Mouse (Mus musculus): ENCODE measurements around the gene Cavin3.

The Cavin3 gene

GRCm38 (mm10) chr7:105481505-105482411, at the start of gene Cavin3:
Gene Cavin3 (minus strand): TSS chr7:105482300.
- no peak for DNase-seq (ENCODE audit: low spot score in 2 of 2)

GRCm38 (mm10) chr7:105528094-105528493, 46.0 kb upstream of the Cavin3 start:
- DNase-seq (ENCODE audit: low spot score in 2 of 2), result no peak

GRCm38 (mm10) chr7:105527306-105527937, 45.3 kb upstream of the Cavin3 start:
- no peak for DNase-seq (ENCODE audit: low spot score in 2 of 2)

GRCm38 (mm10) chr7:105524222-105524621, 42.1 kb upstream of the Cavin3 start:
- DNase-seq (ENCODE audit: low spot score in 2 of 2), result no peak

- DNase-seq (ENCODE audit: low spot score in 2 of 2), result no peak
These were observed 38.1 kb upstream of the Cavin3 start for GRCm38 (mm10) chr7:105520201-105520600.

GRCm38 (mm10) chr7:105519771-105520170, 37.7 kb upstream of the Cavin3 start:
- no peak for DNase-seq (ENCODE audit: low spot score in 2 of 2)

- no peak for DNase-seq (ENCODE audit: low spot score in 2 of 2)
These were observed 37.2 kb upstream of the Cavin3 start for GRCm38 (mm10) chr7:105519336-105519735.

GRCm38 (mm10) chr7:105516669-105517360, 34.7 kb upstream of the Cavin3 start:
- DNase-seq (ENCODE audit: low spot score in 2 of 2), result no peak

GRCm38 (mm10) chr7:105515178-105515577, 33.1 kb upstream of the Cavin3 start:
- peak; percentile 11 to 57 for DNase-seq (ENCODE audit: low spot score in 2 of 2)

GRCm38 (mm10) chr7:105514561-105514960, 32.5 kb upstream of the Cavin3 start:
- no peak for DNase-seq (ENCODE audit: low spot score in 2 of 2)

- DNase-seq (ENCODE audit: low spot score in 2 of 2), result no peak
These were observed 31.8 kb upstream of the Cavin3 start for GRCm38 (mm10) chr7:105513845-105514291.

GRCm38 (mm10) chr7:105510143-105510542, 28.0 kb upstream of the Cavin3 start:
- DNase-seq (ENCODE audit: low spot score in 2 of 2), result no peak

- no peak for DNase-seq (ENCODE audit: low spot score in 2 of 2)
These were observed 25.2 kb upstream of the Cavin3 start for GRCm38 (mm10) chr7:105507257-105507656.

- DNase-seq (ENCODE audit: low spot score in 2 of 2), result no peak
These were observed 19.9 kb upstream of the Cavin3 start for GRCm38 (mm10) chr7:105501984-105502383.

- no peak for DNase-seq (ENCODE audit: low spot score in 2 of 2)
These were observed 17.6 kb upstream of the Cavin3 start for GRCm38 (mm10) chr7:105499676-105500075.

GRCm38 (mm10) chr7:105498854-105499492, 16.9 kb upstream of the Cavin3 start:
- DNase-seq (ENCODE audit: low spot score in 2 of 2), result no peak

- no peak for DNase-seq (ENCODE audit: low spot score in 2 of 2)
These were observed 15.8 kb upstream of the Cavin3 start for GRCm38 (mm10) chr7:105497881-105498280.

GRCm38 (mm10) chr7:105487104-105487876, 5.2 kb upstream of the Cavin3 start:
- no peak for DNase-seq (ENCODE audit: low spot score in 2 of 2)

- no peak for DNase-seq (ENCODE audit: low spot score in 2 of 2)
These were observed 2.9 kb upstream of the Cavin3 start for GRCm38 (mm10) chr7:105485029-105485428.

GRCm38 (mm10) chr7:105482426-105482825, 326 bp upstream of the Cavin3 start:
- no peak for DNase-seq (ENCODE audit: low spot score in 2 of 2)
